Mouse (Mus musculus) natural killer cell, adult 2 months (primary cell): ENCODE data around the gene Aff3.
"Not testable (repeated sequence)": the region's sequence is repeated elsewhere in the genome, so short reads cannot be mapped to it uniquely, and the experiment has no call there.

ENCODE experiments used
- DNase-seq, 2 experiments: peaks; one replicate each; pipeline ENCODE4 v3.0.0; 2022; ENCODE audit warnings: low spot score in 2 of 2

The Aff3 gene

DNA sequence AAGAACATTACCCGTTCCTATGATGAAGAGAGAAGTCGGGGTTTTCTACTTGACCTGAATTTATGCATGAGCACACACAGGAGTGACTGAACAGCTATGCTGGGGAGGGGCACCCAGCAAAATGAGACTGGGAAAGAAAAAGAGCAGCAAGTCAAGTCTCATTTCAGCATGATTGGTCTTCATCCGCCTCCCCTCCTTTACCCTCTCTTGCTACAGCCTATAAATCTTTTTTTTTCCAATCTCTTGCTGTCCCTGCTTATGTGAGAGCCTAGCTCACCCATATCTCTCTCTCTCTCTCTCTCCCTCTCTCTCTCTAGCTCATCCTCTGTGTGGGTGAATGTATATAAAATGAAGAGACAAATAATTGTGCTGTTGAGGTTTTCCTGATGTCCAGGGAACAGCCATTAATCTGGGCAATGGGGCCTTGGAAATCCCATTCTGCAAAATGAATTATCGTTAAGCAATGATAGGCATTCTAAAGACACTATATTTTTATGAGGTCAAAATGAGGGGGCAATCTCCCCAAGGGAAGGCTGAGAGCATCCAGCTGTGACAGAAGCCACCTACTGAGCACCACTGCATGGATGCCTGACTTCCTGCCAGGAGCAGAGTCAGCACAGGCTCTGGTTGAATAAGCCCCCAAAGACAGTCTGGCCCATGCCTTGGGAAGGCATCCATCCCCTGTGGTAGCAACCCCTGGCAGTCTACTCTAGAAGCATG, 224.8 kb downstream of the Aff3 start:
- no peak for DNase-seq

- DNase-seq: no peak
Measured at GRCm38 (mm10) chr1:38438447-38438846, 226.3 kb downstream of the Aff3 start.

- DNase-seq: no peak
Measured at GRCm38 (mm10) chr1:38437671-38438070, 227.1 kb downstream of the Aff3 start.

GRCm38 (mm10) chr1:38436471-38437340, 228.0 kb downstream of the Aff3 start:
- no peak for DNase-seq

DNA sequence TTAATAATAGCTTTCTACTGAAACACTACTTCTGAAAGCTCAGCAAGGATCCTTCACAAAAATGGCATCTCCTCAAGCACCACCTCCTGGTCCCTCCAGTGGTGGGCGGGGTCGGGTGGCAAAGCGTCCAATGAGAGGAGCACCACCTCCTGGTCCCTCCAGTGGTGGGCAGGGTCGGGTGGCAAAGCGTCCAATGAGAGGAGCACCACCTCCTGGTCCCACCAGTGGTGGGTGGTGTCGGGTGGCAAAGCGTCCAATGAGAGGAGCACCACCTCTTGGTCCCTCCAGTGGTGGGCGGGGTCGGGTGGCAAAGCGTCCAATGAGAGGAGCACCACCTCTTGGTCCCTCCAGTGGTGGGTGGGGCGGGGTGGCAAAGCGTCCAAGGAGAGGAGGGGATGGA, 234.4 kb downstream of the Aff3 start:
- DNase-seq: not testable (repeated sequence)

DNA sequence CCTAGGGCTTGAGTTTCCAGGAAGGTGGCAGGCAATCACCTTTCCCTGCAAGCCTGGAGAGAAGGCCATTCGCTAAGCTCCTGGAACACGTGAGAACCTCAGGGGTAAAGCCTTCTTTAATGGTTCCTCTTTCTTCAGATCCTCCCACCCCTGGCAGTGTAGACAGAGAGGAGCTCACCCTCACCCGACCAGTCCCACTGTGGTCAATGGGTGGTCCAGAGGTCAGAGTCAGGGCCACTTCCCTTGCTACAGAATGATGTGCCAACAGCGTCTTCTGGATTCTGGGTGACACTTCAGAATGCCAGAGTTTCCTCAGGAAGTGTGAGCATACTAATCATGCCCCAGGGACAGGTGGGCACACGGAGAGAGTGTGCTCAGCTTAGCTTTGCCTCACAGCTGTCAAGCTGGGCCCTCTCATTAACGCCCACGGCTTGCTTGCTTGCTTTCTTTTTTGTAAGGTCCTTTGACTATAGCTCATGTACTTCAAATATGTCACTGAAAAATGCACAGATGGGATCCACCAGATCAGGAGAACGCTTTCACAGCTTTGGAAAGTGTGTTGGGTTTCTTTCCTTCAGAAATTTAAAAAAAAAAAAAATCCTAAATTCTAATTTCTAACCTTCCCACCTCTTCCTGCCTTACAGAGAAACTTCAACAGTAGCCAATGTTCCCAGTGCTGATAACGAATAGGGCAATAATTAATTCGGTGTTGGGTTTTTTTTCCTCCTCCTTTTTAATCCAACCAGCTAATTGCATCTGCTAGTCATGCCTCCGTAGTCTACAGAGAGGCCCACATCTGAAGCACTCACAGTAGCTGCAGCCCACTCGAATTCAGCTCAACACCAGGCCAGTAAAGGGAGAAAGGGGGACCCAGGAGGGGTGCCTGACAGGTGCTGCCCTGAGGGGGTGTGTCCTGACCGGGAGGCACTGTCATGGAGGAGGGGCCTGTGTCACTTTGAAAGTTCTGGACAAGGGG, 235.8 kb downstream of the Aff3 start:
- DNase-seq: no peak

GRCm38 (mm10) chr1:38422921-38423320, 241.8 kb downstream of the Aff3 start:
- no peak for DNase-seq

DNA sequence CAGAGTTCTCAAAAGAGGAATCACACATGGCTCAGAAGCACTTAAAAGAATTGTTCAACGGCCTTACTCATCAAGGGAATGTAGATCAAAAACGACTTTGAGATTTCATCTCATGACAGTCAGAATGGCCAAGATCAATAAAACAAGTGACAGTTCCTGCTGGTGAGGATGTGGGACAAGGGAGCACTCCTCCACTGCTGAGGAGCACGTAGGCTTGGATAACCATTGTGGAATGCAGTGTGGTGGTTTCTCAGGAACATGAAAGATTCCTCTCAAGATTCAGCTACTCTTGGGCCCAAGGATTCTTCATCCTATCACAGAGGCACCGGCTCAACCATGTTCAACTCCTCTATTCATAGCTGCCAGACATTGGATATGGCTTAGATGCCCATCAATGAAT, 245.4 kb downstream of the Aff3 start:
- DNase-seq: no peak

GRCm38 (mm10) chr1:38418181-38419032, 246.3 kb downstream of the Aff3 start:
- no peak for DNase-seq

DNA sequence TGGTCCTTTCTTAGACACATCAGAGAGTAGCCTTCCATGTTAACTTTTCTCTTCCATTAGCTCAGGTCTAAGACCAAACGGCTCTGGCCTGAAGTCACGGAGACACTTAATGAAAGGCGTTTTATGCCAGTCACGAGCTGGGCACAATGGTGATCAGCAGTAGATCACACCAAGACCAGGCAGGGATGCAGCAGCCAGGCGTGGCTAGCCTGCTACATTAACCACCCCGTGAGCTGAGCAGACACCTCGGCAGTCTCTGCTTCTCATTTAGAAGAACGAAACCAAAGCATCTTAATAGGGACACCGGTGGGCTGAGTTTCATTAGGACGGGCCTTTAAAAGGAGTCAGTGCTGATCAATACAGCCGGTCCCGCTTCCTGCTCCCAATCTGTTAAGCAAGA, 247.6 kb downstream of the Aff3 start:
- no peak for DNase-seq

DNA sequence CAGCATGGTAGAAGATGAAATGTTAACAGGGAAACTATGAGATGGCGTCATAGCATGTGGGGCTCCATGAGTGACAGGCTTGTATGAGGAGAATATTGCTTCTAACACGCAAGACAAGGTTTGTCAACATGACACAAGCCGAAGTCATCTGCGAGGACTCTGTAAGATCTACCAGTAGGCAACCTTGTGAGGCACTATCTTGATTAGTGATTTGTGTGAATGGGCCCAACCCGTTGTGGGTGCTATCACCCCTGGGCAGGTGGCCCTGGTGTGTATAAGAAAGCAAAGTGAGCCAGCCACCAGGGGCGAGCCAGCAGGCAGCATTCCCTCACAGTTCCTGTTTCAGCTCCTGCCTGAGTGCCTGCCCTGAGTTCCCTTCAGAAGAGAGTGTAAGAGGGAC, 249.2 kb downstream of the Aff3 start:
- no peak for DNase-seq

DNA sequence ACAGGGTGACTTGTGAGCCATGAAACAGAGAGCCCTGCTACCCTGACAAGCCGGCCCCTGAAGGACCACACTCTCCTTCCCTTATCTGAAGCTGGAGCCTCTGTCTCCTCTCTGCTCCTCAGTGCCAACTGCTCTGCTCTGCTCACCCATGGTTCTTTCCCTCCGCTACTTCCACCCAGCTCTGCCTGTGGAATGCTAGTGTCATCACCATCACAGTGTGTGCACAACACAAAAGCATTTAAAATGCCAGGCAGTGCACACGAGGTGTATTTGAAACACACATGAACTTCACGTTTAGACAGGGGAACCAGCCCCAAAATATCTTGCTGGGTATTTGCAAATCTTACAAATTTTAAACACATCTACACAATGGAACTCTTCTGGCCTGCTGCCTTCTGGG, 253.6 kb downstream of the Aff3 start:
- DNase-seq: no peak

DNA sequence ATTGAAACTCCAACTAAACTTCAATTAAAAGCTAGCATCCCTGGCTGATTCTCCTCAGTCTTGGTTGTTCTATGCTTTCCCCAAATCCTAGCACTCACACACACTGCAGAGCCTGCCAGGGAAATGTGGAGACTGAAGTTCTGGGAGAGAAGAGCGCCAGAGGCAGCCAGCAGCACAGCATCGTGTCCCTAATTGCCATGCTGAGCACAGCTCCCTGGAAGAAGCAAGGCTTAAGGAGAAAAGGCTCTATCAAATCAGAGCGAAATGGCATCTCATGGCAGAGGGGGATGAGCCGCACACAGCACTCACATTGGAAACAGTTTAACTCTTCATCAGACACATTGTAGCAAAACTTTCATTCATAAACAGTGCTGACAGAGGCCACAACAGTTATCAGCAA, 254.3 kb downstream of the Aff3 start:
- no peak for DNase-seq

DNA sequence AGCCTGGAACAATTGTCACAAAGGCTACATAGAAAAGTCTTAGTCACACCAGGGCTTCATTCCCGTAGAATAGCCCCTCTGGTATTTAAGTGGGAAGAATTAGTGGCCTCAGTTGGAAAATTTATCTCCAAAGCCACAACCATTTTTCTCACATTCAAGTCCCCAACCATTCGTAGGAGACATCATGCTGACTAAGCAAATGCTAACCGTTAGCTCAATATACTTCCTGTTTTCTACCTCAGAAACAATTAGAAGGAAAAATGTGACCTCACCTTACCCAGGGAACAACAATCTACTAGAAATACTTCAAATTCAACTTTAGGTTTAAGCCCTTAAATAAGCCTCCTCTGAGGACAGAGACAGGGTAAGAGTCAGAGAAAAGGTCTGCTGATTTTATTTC, 256.5 kb downstream of the Aff3 start:
- no peak for DNase-seq

DNA sequence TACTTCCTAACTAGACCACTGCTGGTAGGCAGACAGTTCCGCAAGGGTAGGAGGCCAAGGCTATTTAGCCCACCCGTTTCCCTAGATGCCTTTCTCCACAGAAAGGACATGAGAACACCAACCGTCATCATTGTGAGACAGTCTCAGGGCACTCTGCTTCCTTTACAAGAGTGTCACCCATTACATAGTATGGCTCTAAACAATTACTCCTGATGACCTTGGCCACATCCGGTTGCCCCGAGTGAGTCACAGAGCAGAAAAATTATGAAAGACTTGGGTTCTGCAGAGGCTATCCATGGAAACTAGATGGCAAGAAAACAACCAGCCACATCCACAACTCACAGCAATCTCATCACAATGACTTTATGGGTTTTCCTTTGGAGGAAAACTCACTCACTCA, 261.0 kb downstream of the Aff3 start:
- DNase-seq: no peak

DNA sequence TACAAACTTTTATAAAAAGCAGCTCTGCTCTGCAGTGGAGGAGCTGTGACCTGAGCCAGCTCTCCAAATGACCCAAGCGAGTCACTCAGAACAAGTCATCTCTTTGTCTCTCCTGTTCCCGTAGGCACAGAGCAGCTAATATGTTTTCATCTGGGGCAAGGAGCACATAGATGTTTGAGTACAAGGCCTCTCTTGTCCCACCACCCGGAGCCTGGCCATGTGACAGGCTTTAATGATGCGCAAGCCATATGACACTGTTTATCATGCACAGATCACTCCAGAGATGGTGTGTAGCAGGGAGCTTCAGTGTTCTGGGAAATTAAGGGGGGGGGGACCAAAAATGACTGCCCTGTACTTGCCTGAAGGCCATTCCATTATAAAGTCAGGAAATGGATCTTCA, 262.9 kb downstream of the Aff3 start:
- DNase-seq: no peak

DNA sequence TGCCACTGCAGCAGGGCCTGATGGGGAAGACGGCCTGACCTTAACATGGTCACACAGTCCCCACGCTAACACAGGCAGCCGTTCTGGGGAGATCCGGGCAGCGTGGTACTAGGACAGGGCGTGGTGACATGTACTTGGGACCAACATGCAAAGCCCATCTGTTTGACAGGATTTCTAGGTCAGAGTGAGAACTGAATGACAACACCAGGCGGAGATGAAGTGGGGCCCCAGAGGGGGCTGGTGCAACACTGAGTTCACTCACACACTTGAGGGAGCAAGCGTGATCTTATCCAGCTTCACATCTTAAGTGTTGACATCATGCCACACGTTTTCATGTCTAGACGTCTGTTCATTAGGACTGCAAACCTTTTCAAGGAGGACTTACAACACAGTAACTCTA, 265.5 kb downstream of the Aff3 start:
- no peak for DNase-seq

DNA sequence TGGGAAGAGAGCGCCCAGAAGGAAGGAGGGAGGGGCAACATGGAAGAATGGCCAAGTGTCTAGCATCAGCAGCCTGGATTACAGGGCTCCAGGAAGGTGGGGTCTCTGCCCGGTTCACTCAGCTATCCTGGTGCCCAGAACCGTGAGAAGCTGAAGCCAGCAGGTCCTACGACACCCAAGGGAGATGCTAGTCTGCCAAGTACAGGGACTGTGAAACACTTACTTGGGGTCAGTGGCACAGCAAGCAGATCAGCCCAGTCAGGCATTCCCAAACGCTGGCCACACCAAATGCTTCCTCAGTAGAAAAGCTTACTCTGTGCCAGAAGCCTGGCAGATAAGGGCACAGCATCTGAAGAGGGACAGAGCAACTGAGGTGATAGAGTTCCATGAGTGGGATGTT, 266.2 kb downstream of the Aff3 start:
- no peak for DNase-seq

DNA sequence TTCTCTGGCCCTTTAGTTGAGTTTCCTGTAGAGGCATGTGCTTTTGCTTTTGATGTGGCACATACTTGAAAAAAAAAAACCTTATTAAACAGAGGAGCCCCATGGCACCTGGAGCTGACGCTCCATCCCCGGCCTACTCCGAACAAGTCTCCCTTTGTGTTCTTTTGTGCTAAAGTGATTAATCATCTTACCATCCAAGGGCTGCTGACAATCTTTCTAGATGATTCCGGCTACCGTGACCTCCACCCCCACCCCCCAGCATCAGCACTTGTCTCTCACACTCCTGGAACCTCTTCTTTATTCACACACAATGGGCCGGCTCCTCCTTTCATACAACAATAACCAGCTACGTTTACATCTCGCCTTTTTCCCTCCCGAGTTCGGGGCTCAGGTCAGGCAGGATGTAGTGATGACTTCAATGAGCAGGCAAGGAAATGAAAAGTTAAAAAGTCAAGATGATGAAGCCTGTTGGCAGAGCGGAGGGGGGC, 269.5 kb downstream of the Aff3 start:
- DNase-seq: no peak

- DNase-seq: no peak
Measured at GRCm38 (mm10) chr1:38394493-38394892, 270.3 kb downstream of the Aff3 start.

DNA sequence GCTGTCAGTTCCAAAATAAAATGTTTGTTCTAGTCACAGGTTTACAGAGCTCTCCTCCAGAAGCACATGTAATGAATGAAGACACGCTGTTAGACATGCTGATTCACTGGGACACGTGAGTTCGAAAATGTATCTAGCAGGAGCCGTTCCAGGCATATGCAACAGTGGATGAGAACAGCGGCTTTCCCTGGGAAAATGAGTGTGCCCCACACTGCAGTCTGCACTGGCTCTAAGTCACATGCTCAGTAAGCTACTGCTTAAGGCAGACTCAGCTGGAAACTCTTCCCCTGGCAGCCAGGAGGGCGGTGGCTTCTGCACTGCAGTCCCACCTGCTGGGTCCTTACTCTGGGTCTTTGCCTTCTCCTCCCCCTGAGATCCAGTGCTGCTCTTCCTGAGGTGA, 271.2 kb downstream of the Aff3 start:
- DNase-seq: no peak
